Mouse (Mus musculus) hindbrain, embryonic 12.5 days (tissue): ENCODE measurements around the gene Slc25a28. TPM values are rescaled to one million over a fixed set of nuclear protein-coding genes. Genes with fewer than 3 reads are reported as not detected.

Experiments used
- ATAC-seq: fragments of 200-750 bp; cut with Nextera tagmentation; 2 replicates; pipeline ENCODE4 v1.8.0; 2017; ENCODE audit warnings: moderate TSS enrichment; ENCODE audit not compliant: low FRiP score
- H3K27ac ChIP-seq: fragments of 300-500 bp; sonication (generic); 2 replicates; pipeline ENCODE4 v1.5.1; 2016; ENCODE audit warnings: mild to moderate bottlenecking
- H3K27me3 ChIP-seq: fragments of 300-500 bp; sonication (generic); 2 replicates; pipeline ENCODE4 v1.6.1; 2016; ENCODE audit warnings: mild to moderate bottlenecking
- H3K36me3 ChIP-seq: fragments of 300-500 bp; sonication (generic); 2 replicates; pipeline ENCODE4 v1.6.1; 2016; ENCODE audit warnings: mild to moderate bottlenecking
- H3K4me1 ChIP-seq: fragments of 300-500 bp; sonication (generic); 2 replicates; pipeline ENCODE4 v1.6.1; 2016
- H3K4me2 ChIP-seq: fragments of 300-500 bp; sonication (generic); replicated peaks from 2 replicates; pipeline ENCODE4 v1.6.1; 2016; ENCODE audit warnings: mild to moderate bottlenecking
- H3K4me3 ChIP-seq: fragments of 300-500 bp; sonication (generic); 2 replicates; pipeline ENCODE4 v1.5.1; 2016; ENCODE audit warnings: mild to moderate bottlenecking
- H3K9ac ChIP-seq: fragments of 300-500 bp; sonication (generic); 2 replicates; pipeline ENCODE4 v1.6.1; 2016; ENCODE audit warnings: mild to moderate bottlenecking, moderate library complexity
- H3K9me3 ChIP-seq: fragments of 300-500 bp; sonication (generic); replicated peaks from 2 replicates; pipeline ENCODE4 v1.6.1; 2016; ENCODE audit warnings: mild to moderate bottlenecking
- WGBS: fragments of 180-500 bp; shearing (Covaris S2); methylation state at CpG from one replicate; pipeline ENCODE4 v1.1.7; 2016; 5-methylcytosine and 5-hydroxymethylcytosine counted together
- microRNA-seq: library from miRNA; unstranded; fragments of <30 nt; microRNA quantifications from one replicate; pipeline ENCODE4, GENCODE M21; 2017
- polyA plus RNA-seq: library from polyadenylated mRNA; unstranded; fragments of >200 nt; fragmentation: Nextera tagmentation; extraction: Ambion mirVana; gene quantifications from 2 replicates; pipeline ENCODE4 v1.2.1, GENCODE M21; 2016

Slc25a28 gene
- polyA plus RNA-seq, 1 experiment from 2014 or later = 17.0 TPM

DNA sequence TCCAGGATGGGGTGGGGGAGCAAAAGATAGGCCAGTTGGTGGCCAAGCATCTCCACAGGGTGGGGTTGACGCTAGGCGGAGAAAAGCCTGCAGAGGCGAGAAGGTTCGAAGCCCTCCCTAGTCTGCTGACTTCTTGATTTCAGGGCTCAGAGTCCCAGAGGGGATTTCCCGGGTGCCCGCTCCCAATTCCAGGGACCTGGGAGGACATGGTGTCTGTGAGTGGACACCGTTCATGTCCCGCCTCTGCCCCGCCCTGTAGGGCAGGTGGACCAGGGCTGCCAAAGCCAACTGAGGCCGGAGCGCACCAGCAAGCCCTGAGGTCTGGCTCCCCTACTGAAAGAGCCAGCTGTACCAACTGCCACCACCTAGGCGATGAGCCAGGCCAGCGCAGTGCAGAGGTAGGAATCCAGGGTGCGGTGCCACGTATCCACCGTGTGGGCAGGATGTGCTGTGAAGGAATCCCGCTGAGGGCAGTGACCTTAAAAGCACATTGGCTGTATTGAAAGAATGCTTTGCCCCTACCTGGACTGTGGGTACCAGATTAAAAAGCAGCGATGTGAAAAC, 54.7 kb downstream of the Slc25a28 start:
- H3K36me3 ChIP-seq = no peaks in the 10 kb centered on the region
- 3% methylated on average over 18 of the region's 18 CpGs for WGBS
- no peak for ATAC-seq

DNA sequence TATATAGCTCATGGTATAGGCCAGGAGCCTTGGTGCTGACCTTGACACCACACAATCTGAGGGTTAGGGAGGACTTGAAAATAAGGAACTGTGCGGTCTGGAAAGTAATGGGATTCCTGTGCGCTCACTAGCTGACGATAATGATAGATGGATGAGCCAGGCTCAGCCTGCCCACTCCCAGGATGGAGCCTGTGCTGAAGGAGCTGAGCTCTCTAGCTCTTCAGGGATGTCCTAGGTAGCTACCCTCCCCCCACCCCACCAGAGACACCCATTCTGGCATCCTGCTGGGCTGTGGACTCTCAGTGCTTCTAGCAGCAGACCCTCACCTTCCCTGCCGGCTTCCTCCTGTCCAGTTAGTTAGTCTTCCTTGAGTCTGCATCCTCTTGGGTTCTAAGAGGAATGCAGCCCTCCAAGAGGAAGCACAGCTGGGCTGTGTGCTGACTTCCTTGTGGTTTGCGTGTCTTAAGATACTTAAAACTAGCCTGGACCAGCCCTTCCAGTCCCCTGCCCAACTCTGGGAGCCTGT, 56.1 kb downstream of the Slc25a28 start:
- H3K4me2 ChIP-seq = no peak overlapping the region
- no peak overlapping the region for H3K4me3 ChIP-seq
- ATAC-seq = no peak
- H3K4me1 ChIP-seq = peaks cover 30% of the 10 kb centered on the region
- WGBS = 8% methylated on average over 5 of the region's 5 CpGs
- H3K9ac ChIP-seq = no peak overlapping the region
- H3K9me3 ChIP-seq = no peaks in the 10 kb centered on the region
- H3K27me3 ChIP-seq = peaks cover 98% of the 10 kb centered on the region
- no peaks in the 10 kb centered on the region for H3K36me3 ChIP-seq
- no peak overlapping the region for H3K27ac ChIP-seq

More for the DNA sequence above, 54.7 kb downstream of the Slc25a28 start:
- H3K27ac ChIP-seq = no peak overlapping the region
- H3K4me3 ChIP-seq = no peak overlapping the region
- H3K4me1 ChIP-seq = peaks cover 20% of the 10 kb centered on the region
- H3K9me3 ChIP-seq = no peaks in the 10 kb centered on the region
- H3K4me2 ChIP-seq = no peak overlapping the region
- no peak overlapping the region for H3K9ac ChIP-seq
- peaks cover 86% of the 10 kb centered on the region for H3K27me3 ChIP-seq

DNA sequence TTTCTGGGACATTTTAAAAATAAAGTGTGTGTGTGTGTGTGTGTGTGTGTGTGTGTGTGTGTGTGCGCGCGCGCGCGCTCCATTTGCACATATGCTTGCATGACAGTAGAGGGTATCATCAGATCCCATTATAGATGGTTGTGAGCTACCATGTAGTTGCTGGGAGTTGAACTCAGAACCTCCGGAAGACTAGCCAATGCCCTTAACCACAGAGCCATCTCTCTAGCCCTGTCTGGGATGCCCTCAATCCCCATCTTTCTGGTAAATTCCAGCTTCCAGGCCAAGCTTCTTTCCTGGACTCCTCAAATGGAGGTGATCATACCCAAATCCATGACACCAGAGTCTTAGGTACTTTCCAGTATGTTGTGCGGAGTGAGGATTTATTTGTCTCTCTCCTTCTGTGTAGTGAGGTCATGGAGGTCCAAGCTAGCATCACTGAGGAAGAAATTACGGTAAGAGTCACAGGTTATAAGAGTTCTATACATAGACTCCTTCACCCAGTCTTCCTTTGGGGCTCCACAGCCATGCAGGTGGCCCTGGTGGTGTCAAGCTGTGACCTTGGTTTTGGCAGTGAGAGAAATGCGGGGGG, 56.8 kb downstream of the Slc25a28 start:
- Histone ChIP-seq H3K9me3 (no peaks in the 10 kb centered on the region), H3K9ac (no peak overlapping the region), H3K4me1 (peaks cover 31% of the 10 kb centered on the region), H3K36me3 (no peaks in the 10 kb centered on the region), H3K27me3 (peaks cover 98% of the 10 kb centered on the region), H3K4me2 (no peak overlapping the region), H3K27ac (no peak overlapping the region), H3K4me3 (no peak overlapping the region)
- 31% methylated on average over 10 of the region's 10 CpGs for WGBS
- ATAC-seq = no peak

DNA sequence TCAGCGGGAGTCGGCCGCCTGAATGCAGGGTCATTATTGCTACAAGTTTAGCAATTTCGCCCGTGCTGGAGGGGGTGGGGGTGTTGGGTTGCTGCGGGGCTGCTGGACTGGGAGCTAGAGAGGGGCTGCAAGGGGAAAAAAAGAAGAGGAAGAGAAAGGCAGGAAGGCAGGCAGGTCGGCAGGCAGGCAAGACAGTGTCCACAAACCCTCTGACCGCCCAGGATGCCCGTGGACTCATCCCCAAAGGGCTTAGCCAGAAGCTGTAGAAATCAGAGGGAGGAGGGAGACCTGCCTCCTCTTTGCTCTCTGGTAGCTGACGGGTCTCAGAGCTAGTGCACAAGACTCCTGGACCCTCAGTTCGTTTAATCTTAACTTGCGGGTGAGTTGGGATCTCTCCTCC, 57.8 kb downstream of the Slc25a28 start:
- Histone ChIP-seq H3K9me3 (no peaks in the 10 kb centered on the region), H3K27ac (no peak overlapping the region), H3K4me3 (peak overlapping the region; percentile 22), H3K4me1 (peaks cover 40% of the 10 kb centered on the region), H3K9ac (peak overlapping the region; percentile 20), H3K36me3 (no peaks in the 10 kb centered on the region), H3K27me3 (peaks cover 99% of the 10 kb centered on the region), H3K4me2 (peak overlapping the region; percentile 54)
- no peak for ATAC-seq
- under 1% methylated on average over 12 of the region's 12 CpGs for WGBS

DNA sequence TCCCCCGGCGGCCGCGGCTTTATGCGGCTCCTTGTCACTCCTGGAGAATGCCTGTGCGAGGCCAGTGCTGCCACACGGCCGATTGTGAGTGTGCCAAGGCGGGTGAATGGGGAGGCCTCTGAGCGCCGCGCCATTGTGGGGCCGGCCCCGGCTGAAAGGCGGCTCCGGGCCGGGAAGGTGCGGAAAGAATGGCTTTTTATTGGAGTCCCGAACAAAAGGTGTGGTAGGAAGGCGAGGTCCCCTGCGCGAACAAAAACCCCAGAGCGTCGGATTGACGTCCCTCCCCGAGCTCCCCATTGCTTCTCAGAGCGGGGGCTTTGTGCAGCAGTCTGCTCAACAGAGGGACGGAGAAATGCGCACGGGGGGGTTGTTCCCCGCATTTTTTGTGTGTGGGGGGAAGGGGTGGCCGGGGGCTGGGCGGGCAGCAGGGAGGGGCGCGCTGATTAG, 58.2 kb downstream of the Slc25a28 start:
- H3K4me3 ChIP-seq = peak overlapping the region; percentile 22
- H3K4me1 ChIP-seq = peaks cover 40% of the 10 kb centered on the region
- ATAC-seq = peak; percentile 84
- H3K9me3 ChIP-seq = no peaks in the 10 kb centered on the region
- under 1% methylated on average over 35 of the region's 35 CpGs for WGBS
- H3K4me2 ChIP-seq = peak overlapping the region; percentile 54
- peaks cover 99% of the 10 kb centered on the region for H3K27me3 ChIP-seq
- no peak overlapping the region for H3K27ac ChIP-seq
- peak overlapping the region; percentile 20 for H3K9ac ChIP-seq
- no peaks in the 10 kb centered on the region for H3K36me3 ChIP-seq

DNA sequence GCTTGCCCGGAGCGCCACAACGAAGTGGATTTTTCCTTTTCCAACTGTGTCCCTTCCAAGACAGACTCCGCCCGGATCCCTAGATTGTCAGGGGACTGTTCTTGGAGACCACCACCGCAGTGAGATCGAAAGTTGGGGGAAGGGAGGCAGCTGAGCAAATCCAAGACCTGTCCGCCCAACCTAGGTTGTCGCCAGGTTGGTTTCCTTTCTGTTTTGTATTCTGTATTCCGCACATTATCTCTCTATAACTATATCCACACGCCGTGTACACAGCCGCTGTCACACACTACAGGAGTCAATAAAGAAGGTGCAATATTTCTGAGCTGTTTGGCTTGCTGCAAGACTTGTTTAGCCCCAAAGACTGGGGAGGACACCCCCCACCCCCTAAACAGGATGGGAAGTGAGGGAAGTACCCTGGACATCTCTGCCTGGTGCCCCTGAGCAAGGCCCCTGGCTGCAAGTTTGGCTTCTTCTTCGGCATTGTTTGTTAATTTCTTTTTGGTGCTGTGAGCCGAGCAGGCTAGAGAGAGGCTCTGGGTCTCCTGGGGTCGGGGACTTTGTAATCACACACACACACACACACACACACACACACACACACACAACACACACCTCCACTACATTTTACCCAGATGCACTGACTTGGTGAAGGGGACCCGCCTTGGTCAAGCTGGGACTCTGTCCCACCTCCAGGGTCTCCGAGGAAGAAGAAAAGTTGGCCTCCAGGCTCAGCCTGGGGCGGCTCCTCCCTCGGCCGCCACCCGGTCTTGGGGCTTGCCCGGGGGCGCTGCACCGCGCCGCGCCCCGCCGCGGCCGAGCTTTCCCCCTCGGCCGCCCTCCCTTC, 58.9 kb downstream of the Slc25a28 start:
- Histone ChIP-seq H3K4me3 (peak overlapping the region; percentile 30), H3K9me3 (no peaks in the 10 kb centered on the region), H3K4me1 (peaks cover 40% of the 10 kb centered on the region), H3K9ac (peak overlapping the region; percentile 20; the same call in 1 of the 2 replicates), H3K27ac (no peak overlapping the region), H3K4me2 (peak overlapping the region; percentile 54), H3K36me3 (no peaks in the 10 kb centered on the region), H3K27me3 (peaks cover 99% of the 10 kb centered on the region)
- WGBS = under 1% methylated on average over 28 of the region's 34 CpGs
- no peak for ATAC-seq

DNA sequence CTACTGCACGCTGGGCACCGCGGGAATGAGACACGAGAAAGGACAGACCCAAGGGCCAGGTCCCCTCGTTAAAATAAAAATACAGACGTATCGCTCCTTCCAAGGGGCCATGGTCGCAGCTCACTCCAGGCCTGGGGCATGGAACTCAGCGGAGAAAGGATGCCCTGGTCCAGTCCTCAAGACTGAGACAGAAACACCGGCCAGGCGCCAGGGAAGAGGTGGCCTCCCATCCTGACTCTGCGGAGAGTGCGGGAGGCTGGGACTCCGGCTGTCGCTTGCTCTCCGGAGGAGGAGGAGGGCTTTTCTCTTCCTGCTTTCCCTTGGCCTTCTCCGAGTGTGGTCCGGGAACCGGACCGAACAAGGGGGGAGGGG, 59.6 kb downstream of the Slc25a28 start:
- 0% methylated on average over 16 of the region's 20 CpGs for WGBS

DNA sequence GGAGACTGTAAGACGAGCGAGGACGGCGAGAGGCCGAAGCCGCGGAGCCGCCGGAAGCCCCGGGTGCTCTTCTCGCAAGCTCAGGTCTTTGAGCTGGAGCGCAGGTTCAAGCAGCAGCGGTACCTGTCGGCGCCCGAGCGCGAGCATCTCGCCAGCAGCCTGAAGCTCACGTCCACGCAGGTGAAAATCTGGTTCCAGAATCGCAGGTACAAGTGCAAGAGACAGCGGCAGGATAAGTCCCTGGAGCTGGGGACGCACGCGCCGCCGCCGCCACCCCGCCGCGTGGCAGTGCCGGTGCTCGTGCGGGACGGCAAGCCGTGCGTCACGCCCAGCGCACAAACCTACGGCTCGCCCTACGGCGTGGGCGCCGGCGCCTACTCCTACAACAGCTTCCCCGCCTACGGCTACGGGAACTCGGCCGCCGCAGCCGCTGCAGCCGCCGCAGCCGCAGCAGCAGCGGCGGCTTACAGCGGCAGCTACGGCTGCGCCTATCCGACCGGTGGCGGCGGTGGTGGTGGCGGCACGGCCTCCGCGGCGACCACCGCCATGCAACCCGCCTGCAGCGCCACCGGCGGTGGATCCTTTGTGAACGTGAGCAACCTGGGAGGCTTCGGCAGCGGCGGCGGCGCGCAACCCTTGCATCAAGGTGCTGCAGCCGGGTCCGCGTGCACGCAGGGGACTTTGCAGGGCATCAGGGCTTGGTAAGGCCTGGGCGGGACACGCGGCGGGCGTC, 60.2 kb downstream of the Slc25a28 start:
- WGBS = under 1% methylated on average over 85 of the region's 92 CpGs
- 0 out of 2 replicates have a peak, but pooled peaks have one; percentile 14 for ATAC-seq

More for the DNA sequence above, 59.6 kb downstream of the Slc25a28 start:
- Histone ChIP-seq H3K9ac (0 out of 2 replicates have a peak overlapping the region, but pooled peaks have one; percentile 28), H3K4me1 (peaks cover 40% of the 10 kb centered on the region), H3K4me3 (peak overlapping the region; percentile 30), H3K27me3 (peaks cover 99% of the 10 kb centered on the region), H3K4me2 (peak overlapping the region; percentile 54), H3K36me3 (no peaks in the 10 kb centered on the region), H3K27ac (no peak overlapping the region), H3K9me3 (no peaks in the 10 kb centered on the region)
- ATAC-seq = no peak

More for the DNA sequence above, 60.2 kb downstream of the Slc25a28 start:
- H3K36me3 ChIP-seq = no peaks in the 10 kb centered on the region
- peak overlapping the region; percentile 54 for H3K4me2 ChIP-seq
- no peak overlapping the region for H3K27ac ChIP-seq
- H3K9me3 ChIP-seq = no peaks in the 10 kb centered on the region
- H3K4me3 ChIP-seq = peak overlapping the region; percentile 30
- peaks cover 99% of the 10 kb centered on the region for H3K27me3 ChIP-seq
- H3K9ac ChIP-seq = peak overlapping the region; percentile 28; the same call in 1 of the 2 replicates
- H3K4me1 ChIP-seq = peaks cover 40% of the 10 kb centered on the region

Small RNA genes within 50 kb of the gene (microRNA-seq; reads per million reads assigned to microRNA genes)
- gene Gm22646 = not detected

Other genes starting within 250 kb of the Slc25a28 start
- gene Cnnm1, start 234.4 kb downstream of the Slc25a28 start, polyA plus RNA-seq = 0.66 and 0.67 TPM in 2 replicates
- 54.9 and 58.5 TPM in 2 replicates for gene Got1, start 150.3 kb downstream of the Slc25a28 start, polyA plus RNA-seq
- gene Nkx2-3, start 62.6 kb downstream of the Slc25a28 start, polyA plus RNA-seq = 0.21 and 0.22 TPM in 2 replicates
- 10.5 and 12.5 TPM in 2 replicates for gene Entpd7, start 14.8 kb upstream of the Slc25a28 start, polyA plus RNA-seq
- 10.1 and 11.1 TPM in 2 replicates for gene Cutc, start 78.1 kb upstream of the Slc25a28 start, polyA plus RNA-seq
- gene Cox15, start 78.1 kb upstream of the Slc25a28 start, polyA plus RNA-seq = 12.0 and 13.7 TPM in 2 replicates
- not detected in 2 replicates for gene Abcc2, start 107.3 kb upstream of the Slc25a28 start, polyA plus RNA-seq